Mouse (Mus musculus) MEL (cell line): ENCODE measurements at regions not wholly inside any gene's neighbourhood (a gene's known extent, or its start where the extent isn't known, plus 50 kb on each side); places are given as distances from the start of the nearest gene placed in this dataset.

ENCODE experiments used
- CTCF ChIP-seq, 3 experiments: IDR thresholded peaks in 2 of 3; conservative IDR thresholded peaks in 1 of 3; 2 replicates each; pipeline ENCODE4 v1.5.1; 2011 to 2012; ENCODE audit warnings: low read length in 3 of 3, low read depth in 2 of 3, mild to moderate bottlenecking in 2 of 3, improper control_type of control experiment in 1 of 3, inconsistent platforms in 1 of 3, mixed read lengths in 1 of 3, moderate library complexity in 1 of 3; ENCODE audit not compliant: control insufficient read depth in 1 of 3, insufficient read depth in 1 of 3, poor library complexity in 1 of 3, severe bottlenecking in 1 of 3
- E2F4 ChIP-seq: IDR thresholded peaks from 2 replicates; pipeline ENCODE4 v1.6.1; 2011; ENCODE audit warnings: low read depth, low read length, improper control_type of control experiment, borderline replicate concordance
- EP300 ChIP-seq, 2 experiments: IDR thresholded peaks; 2 replicates each; pipeline ENCODE4 v1.6.1; 2011; ENCODE audit warnings: improper control_type of control experiment in 2 of 2, low read length in 2 of 2, low read depth in 1 of 2, mild to moderate bottlenecking in 1 of 2
- HCFC1 ChIP-seq: IDR thresholded peaks from 2 replicates; pipeline ENCODE4 v1.6.1; 2012; ENCODE audit warnings: low read depth, mild to moderate bottlenecking, inconsistent platforms, low read length, improper control_type of control experiment, moderate library complexity
- KAT2A ChIP-seq: conservative IDR thresholded peaks from 2 replicates; pipeline ENCODE4 v1.6.1; 2012; ENCODE audit warnings: low read depth, low read length, improper control_type of control experiment, inconsistent platforms
- TBP ChIP-seq: IDR thresholded peaks from 2 replicates; pipeline ENCODE4 v1.8.0; 2011; ENCODE audit warnings: low read depth, low read length, improper control_type of control experiment
- USF1 ChIP-seq: IDR thresholded peaks from 2 replicates; pipeline ENCODE4 v1.6.1; 2014; ENCODE audit warnings: low read depth, mild to moderate bottlenecking, inconsistent platforms, low read length, improper control_type of control experiment, moderate library complexity
- ZC3H11A ChIP-seq: IDR thresholded peaks from 2 replicates; pipeline ENCODE4 v1.6.1; 2012; ENCODE audit warnings: low read depth, mild to moderate bottlenecking, inconsistent platforms, low read length, improper control_type of control experiment
- ZKSCAN1 ChIP-seq: IDR thresholded peaks from 2 replicates; pipeline ENCODE4 v1.6.1; 2012; ENCODE audit warnings: low read depth, mild to moderate bottlenecking, inconsistent platforms, low read length, improper control_type of control experiment, moderate library complexity

- TF ChIP-seq USF1 (no peak), EP300 (IDR thresholded peaks at IDR 0.05; ENCODE audit: low read depth in 1 of 2, low read length in 2 of 2) (no peak), ZC3H11A (no peak), CTCF (IDR thresholded peaks at IDR 0.05 in 2 of 3, conservative IDR thresholded peaks at IDR 0.05 in 1 of 3; ENCODE audit: control insufficient read depth in 1 of 3, insufficient read depth in 1 of 3, low read depth in 2 of 3, low read length in 3 of 3, poor library complexity in 1 of 3, severe bottlenecking in 1 of 3) (no peak), TBP (no peak), HCFC1 (no peak), E2F4 (no peak), ZKSCAN1 (no peak), KAT2A (no peak)
Measured at GRCm38 (mm10) chr10:117956174-117956950, 110.5 kb upstream of the Rap1b start.
